Mouse (Mus musculus): Measurements from ENCODE around the gene Mroh2a. TPM values are rescaled to one million over a fixed set of nuclear protein-coding genes. Genes with fewer than 3 reads are reported as not detected.
A peak's percentile ranks its signal among the peaks of the same experiment; 100 is the strongest.

Mroh2a gene
- polyA plus RNA-seq, 1 experiment: not detected

DNA sequence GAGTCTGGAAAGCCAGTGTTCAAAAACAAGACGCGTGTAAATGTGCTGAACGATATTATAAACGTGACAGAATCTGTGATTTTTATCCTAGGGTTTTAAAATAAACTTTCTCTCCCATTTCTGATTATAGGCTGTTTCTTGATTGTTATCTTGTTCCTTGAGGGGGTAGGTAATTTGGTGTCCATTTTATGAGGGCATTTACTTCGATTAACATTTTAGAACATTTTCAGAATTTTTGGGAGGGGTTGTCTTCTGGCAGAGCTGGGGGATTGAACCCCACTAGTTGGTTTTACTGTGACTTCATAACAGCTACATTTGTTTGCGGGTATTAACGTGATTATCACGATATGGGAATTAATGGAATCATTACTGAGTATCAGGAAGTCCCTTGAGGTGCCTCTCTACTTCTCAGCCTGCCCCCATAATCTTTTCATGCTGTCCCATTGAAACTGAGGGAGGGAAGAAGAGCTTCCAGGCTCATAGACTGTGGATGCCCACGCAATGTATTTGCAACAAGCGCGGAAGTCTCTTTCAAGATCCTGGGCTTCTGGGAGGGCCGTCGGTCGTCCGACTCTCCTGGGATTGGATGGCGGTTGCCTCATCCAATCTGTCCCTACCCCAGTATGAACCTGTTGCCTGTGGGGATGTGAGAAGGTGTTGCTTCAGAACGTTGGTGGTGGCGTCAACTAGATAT lies 51.2 kb downstream of the Mroh2a start:
- Histone ChIP-seq H3K4me1 (ENCODE audit: control insufficient read depth, insufficient read depth, low read length) (peaks cover 1% of the 10 kb centered on the region; the same call in 1 of the 2 replicates), H3K27ac (ENCODE audit: insufficient read depth, low read length) (no peak overlapping the region), H3K4me3 (ENCODE audit: insufficient read depth, low read length) (peak overlapping the region; percentile 52; the same call in 1 of the 2 replicates)
- TF ChIP-seq POLR2A (IDR thresholded peaks at IDR 0.05; ENCODE audit: extremely low read depth, insufficient read depth, low read length) (no peak), CTCF (IDR thresholded peaks at IDR 0.05; ENCODE audit: extremely low read depth, insufficient read depth, low read length) (no peak)

DNA sequence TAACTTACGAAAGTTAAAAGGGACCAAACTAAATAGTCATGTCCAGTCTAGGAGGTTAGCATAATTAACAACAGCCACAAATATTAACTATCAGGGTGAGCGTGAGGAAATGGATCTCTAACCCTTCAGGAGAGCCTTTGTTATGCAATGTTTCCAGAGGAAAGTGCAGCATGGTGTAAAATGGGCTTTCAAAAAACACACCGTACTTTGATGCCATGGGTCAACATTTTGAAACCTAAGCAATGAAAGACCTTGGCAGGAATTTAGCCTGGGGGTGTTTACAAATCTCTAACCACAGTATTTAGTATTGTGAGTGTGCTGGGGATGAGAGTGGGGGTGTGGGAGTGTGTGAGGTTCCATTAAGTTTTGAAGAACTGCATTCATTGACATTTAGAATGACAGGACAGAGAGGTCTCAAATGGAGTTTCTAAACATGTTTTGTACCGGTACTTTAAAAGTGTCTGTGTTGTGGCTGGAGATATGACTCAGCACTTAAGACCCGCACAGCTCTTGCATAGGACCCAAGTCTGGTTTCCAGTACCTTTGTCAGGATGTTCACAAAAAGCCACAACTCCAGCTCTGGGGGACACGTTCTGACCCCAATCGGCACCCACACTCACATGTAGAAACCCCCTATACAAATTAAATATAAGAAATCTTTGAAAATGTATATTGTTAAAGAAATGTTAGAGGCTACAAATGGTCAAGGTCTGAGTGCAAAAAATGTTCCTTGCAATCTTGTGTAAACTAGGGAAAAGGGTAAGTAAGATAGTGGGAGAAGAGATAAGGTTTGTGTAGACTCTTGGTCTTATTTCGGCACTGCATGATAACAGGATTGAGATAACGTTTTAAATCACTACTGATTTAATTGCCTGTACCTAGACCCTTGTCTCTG lies 52.6 kb downstream of the Mroh2a start:
- TF ChIP-seq CTCF (IDR thresholded peaks at IDR 0.05; ENCODE audit: extremely low read depth, insufficient read depth, low read length) (no peak), POLR2A (IDR thresholded peaks at IDR 0.05; ENCODE audit: extremely low read depth, insufficient read depth, low read length) (no peak)
- Histone ChIP-seq H3K4me3 (ENCODE audit: insufficient read depth, low read length) (no peak overlapping the region), H3K4me1 (ENCODE audit: control insufficient read depth, insufficient read depth, low read length) (peaks cover 1% of the 10 kb centered on the region; the same call in 1 of the 2 replicates), H3K27ac (ENCODE audit: insufficient read depth, low read length) (no peak overlapping the region)

DNA sequence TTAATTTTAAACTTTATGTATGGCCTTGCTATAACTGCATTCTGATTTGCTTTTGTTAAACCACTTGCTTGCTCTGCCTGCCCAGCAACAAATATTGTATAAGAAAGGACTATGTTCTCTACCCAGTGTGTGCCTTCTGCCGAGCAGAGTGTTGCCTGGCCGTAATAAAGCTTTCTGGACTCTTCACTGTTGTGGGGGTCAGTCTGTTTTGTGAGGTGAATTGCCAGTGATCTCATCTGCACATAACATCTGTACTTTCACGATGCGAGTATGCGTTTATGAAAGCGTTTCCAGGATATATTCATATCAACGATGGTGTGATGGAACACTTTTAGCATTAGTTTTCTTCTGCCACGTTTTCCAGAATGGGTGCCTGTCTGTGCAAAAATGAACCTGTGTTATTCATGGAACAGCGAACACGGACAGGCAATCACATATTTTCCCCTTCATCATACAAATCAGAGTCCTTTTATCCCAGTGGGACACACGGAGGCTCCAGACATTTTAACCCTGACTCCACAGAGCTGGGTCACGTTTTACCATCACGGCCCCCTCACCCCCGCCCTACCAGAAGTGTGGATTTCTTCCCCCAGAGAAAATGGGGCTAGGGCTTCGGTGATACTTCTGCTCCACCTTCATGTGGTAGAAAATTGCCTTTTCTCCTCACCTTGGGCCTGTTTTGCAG lies 53.4 kb downstream of the Mroh2a start:
- no peak for TF ChIP-seq CTCF (IDR thresholded peaks at IDR 0.05; ENCODE audit: extremely low read depth, insufficient read depth, low read length)
- TF ChIP-seq POLR2A (IDR thresholded peaks at IDR 0.05; ENCODE audit: extremely low read depth, insufficient read depth, low read length): no peak
- no peak overlapping the region for H3K4me3 ChIP-seq (ENCODE audit: insufficient read depth, low read length)

DNA sequence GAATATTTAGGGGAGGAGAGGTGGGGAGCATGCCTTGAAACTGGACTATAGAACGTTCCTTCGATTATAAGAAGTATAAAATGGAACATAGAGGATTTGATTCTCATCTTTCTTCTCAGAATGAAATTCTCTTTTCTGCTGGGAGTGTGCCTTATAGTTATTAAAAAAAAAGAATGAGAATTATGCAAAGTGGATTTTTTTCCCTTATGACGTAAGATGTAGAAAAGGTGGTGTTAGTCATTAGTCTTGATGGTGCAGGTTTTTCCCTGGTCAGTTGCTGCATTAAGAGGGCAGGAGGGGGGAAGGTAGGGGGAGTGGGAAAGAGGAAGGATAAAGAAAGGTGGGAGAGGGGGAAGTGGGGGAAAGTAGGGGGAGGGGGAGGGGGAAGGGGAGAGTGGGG lies 55.5 kb downstream of the Mroh2a start:
- H3K4me1 ChIP-seq (ENCODE audit: control insufficient read depth, insufficient read depth, low read length): no peaks in the 10 kb centered on the region
- no peak overlapping the region for H3K4me3 ChIP-seq (ENCODE audit: insufficient read depth, low read length)
- H3K27ac ChIP-seq (ENCODE audit: insufficient read depth, low read length): no peak overlapping the region
- TF ChIP-seq CTCF (IDR thresholded peaks at IDR 0.05; ENCODE audit: extremely low read depth, insufficient read depth, low read length): no peak
- no peak for TF ChIP-seq POLR2A (IDR thresholded peaks at IDR 0.05; ENCODE audit: extremely low read depth, insufficient read depth, low read length)

More for the DNA sequence above, 53.4 kb downstream of the Mroh2a start:
- peaks cover 1% of the 10 kb centered on the region; the same call in 1 of the 2 replicates for H3K4me1 ChIP-seq (ENCODE audit: control insufficient read depth, insufficient read depth, low read length)
- no peak overlapping the region for H3K27ac ChIP-seq (ENCODE audit: insufficient read depth, low read length)

DNA sequence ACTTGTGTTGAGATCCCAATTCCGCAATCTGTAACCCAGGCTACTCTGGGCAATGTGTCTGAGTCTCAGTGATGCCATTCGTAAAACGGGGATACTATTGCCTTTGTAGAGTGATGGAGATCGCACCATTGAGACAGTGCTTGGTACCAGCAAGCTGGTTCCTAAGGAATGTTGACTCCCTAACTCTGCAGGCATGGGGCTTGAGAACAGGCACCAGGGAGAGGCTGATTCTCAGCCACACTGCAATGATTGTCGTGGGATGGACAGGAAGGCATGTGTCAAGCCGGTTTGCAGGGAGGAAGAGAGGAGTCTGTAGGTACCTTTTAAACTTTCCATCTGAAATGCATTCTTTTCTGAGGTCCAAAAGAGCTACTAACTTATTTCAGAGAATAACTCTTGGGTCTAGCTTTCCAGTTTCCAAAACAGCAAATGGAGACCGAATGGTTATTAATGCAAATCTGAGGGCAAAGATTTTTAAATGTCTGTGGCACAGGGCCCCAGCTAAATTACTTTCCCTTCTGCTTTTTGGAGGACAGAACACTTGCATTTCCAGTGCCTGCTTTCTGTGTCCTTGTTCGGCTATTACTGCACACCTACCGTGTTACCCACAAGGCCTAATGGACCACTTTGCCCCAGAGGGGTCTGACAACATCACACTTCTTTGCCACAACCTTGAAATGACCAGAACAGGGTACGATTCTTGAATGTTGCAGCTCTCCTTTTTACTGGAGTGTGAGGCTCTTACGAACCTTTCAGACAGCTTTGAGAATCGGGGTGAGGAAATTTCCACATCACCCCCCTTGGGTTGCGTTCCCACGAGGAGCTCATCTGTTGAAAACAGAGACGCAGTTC lies 56.8 kb downstream of the Mroh2a start:
- no peaks in the 10 kb centered on the region for H3K4me1 ChIP-seq (ENCODE audit: control insufficient read depth, insufficient read depth, low read length)
- H3K27ac ChIP-seq (ENCODE audit: insufficient read depth, low read length): no peak overlapping the region
- H3K4me3 ChIP-seq (ENCODE audit: insufficient read depth, low read length): no peak overlapping the region
- TF ChIP-seq CTCF (IDR thresholded peaks at IDR 0.05; ENCODE audit: extremely low read depth, insufficient read depth, low read length) (no peak), POLR2A (IDR thresholded peaks at IDR 0.05; ENCODE audit: extremely low read depth, insufficient read depth, low read length) (no peak)

DNA sequence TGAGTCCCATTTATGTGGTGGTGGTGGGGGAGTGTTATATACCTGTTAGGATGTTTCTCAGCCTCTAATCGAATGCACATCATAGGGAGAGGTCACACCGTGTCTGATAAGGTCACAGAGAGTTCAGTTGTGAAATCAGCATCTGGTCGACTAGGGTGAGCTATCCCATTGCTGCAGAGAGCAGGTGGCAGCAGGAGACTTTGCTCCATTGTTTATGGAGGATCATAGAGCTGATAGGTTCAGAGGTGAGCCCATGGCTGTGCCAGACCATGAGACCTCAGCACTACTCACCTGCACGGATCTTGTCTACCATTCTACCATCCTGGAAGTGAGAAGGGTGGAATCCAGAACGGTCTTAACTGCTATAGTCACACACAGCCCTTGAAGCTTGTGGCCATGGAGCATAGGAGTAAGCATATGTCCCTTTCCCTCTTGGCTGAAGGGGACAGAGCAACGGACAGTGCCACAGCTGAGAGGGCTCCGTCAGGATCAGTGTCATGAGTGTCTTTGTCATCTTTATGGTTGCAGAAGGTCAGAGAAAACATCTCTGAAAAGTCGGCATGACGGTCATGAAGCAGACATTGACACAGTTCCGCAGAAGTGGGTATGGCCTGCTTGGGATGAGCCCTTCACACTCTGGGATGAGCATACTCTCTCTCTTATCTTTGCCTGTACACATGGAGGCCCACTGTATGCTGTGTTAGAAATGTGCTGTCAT lies 57.6 kb downstream of the Mroh2a start:
- Histone ChIP-seq H3K4me1 (ENCODE audit: control insufficient read depth, insufficient read depth, low read length) (no peaks in the 10 kb centered on the region), H3K27ac (ENCODE audit: insufficient read depth, low read length) (no peak overlapping the region), H3K4me3 (ENCODE audit: insufficient read depth, low read length) (no peak overlapping the region)
- TF ChIP-seq CTCF (IDR thresholded peaks at IDR 0.05; ENCODE audit: extremely low read depth, insufficient read depth, low read length) (no peak), POLR2A (IDR thresholded peaks at IDR 0.05; ENCODE audit: extremely low read depth, insufficient read depth, low read length) (no peak)

DNA sequence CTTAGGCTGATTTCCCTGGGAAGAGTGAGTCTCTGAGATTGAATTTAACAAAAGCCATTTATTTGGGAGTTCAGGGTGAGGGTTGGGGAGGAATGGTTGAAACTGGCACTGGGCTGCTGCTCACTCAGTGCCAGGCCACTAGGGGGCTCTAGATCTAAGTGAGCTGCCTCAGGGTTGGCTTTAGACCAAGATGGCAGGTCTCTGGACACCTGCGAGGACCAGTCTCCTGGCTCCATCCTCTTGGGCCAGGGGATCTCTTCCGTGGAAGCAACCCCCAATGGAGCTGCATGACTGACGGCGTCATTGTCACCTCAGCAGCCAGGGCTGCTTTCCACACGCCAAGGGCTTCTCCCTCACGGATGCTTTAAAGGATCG lies 58.1 kb downstream of the Mroh2a start:
- no peaks in the 10 kb centered on the region for H3K4me1 ChIP-seq (ENCODE audit: control insufficient read depth, insufficient read depth, low read length)
- no peak overlapping the region for H3K4me3 ChIP-seq (ENCODE audit: insufficient read depth, low read length)
- H3K27ac ChIP-seq (ENCODE audit: insufficient read depth, low read length): no peak overlapping the region
- TF ChIP-seq POLR2A (IDR thresholded peaks at IDR 0.05; ENCODE audit: extremely low read depth, insufficient read depth, low read length) (no peak), CTCF (IDR thresholded peaks at IDR 0.05; ENCODE audit: extremely low read depth, insufficient read depth, low read length) (peak; percentile 41)

DNA sequence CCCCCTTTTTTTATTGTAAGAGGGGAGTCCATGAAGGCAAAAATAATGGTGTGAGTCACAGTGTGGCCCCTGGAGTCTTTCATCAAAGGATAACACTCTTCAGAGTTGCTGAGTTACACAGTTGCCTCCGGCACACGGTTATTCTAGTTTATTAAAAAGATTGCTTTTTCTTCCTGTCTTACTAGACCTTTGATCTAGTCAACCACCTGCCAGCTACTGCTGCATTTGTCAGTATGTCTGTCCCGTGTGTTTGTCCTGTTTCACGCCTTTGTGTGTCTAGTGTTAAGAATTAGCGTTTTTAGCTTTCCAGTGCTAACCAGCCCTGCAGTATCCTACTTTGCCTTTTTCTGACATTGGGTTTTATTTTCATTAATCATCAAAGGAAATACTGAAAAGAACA lies 58.9 kb downstream of the Mroh2a start:
- TF ChIP-seq CTCF (IDR thresholded peaks at IDR 0.05; ENCODE audit: extremely low read depth, insufficient read depth, low read length) (no peak), POLR2A (IDR thresholded peaks at IDR 0.05; ENCODE audit: extremely low read depth, insufficient read depth, low read length) (no peak)
- Histone ChIP-seq H3K4me1 (ENCODE audit: control insufficient read depth, insufficient read depth, low read length) (no peaks in the 10 kb centered on the region), H3K4me3 (ENCODE audit: insufficient read depth, low read length) (no peak overlapping the region), H3K27ac (ENCODE audit: insufficient read depth, low read length) (no peak overlapping the region)

Measured in cortical plate, adult 2 months (tissue).